Mouse (Mus musculus) small intestine, adult 2 months (tissue): Measurements from ENCODE around the gene Gpc6.

Source experiments
- CTCF ChIP-seq: fragments of 200-500 bp; IDR thresholded peaks from 2 replicates; pipeline ENCODE4 v1.5.1; 2012; ENCODE audit warnings: low read depth, mild to moderate bottlenecking, control low read depth, inconsistent platforms, low read length, moderate library complexity, mixed read lengths; ENCODE audit not compliant: insufficient replicate concordance, insufficient read length; ENCODE audit errors: extremely low read depth
- POLR2A ChIP-seq: fragments of 200-500 bp; IDR thresholded peaks from 2 replicates; pipeline ENCODE4 v1.6.1; 2012; ENCODE audit warnings: low read depth, mild to moderate bottlenecking, control low read depth, inconsistent platforms, low read length, moderate library complexity

DNA sequence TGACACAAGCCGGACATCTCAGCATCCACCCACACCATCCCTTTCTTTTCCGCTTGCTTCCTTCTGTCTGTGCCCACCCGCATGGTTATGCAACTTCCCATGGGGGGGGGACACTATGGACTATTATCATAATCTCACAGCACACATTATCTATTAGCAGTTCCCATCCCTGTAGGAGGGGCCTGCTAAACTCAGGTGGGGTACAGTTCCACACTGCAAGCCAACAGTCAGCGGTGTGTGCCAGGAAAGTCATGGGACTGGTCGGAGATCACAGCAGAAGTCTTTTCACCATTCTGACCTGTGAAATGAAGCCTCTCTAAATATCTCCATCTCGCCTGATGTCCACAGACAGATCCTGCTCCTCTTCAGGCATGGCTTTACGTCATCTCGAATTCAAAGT, 770.5 kb downstream of the Gpc6 start:
- TF ChIP-seq CTCF (no peak), POLR2A (no peak)
